Mouse (Mus musculus) stomach, postnatal 0 days (tissue): Measurements from ENCODE around the gene 1810024B03Rik. TPM values are rescaled to one million over a fixed set of nuclear protein-coding genes. Genes with fewer than 3 reads are reported as not detected.

ENCODE experiments used
- ATAC-seq: fragments of 200-750 bp; cut with Nextera tagmentation; 2 replicates; pipeline ENCODE4 v1.8.0; 2017; ENCODE audit not compliant: low FRiP score, low TSS enrichment
- DNase-seq: peaks from one replicate; pipeline ENCODE4 v3.0.0-alpha.2; 2016; ENCODE audit warnings: low spot score
- H3K27ac ChIP-seq: fragments of 300-500 bp; sonication (generic); replicated peaks from 2 replicates; pipeline ENCODE4 v1.5.1; 2014; ENCODE audit warnings: mild to moderate bottlenecking, control low read depth
- H3K27me3 ChIP-seq: fragments of 300-500 bp; sonication (generic); 2 replicates; pipeline ENCODE4 v1.6.1; 2014; ENCODE audit warnings: low read length; ENCODE audit not compliant: control insufficient read depth, insufficient read depth
- H3K36me3 ChIP-seq: fragments of 300-500 bp; sonication (generic); 2 replicates; pipeline ENCODE4 v1.6.1; 2014; ENCODE audit warnings: low read length, mixed read lengths; ENCODE audit not compliant: control insufficient read depth, insufficient read depth
- H3K4me1 ChIP-seq: fragments of 300-500 bp; sonication (generic); replicated peaks from 2 replicates; pipeline ENCODE4 v1.6.1; 2014; ENCODE audit warnings: antibody characterized with exemption; ENCODE audit not compliant: control insufficient read depth, insufficient read depth
- H3K4me2 ChIP-seq: fragments of 300-500 bp; sonication (generic); replicated peaks from 2 replicates; pipeline ENCODE4 v1.6.1; 2014; ENCODE audit warnings: low read depth, mild to moderate bottlenecking, control low read depth, moderate library complexity
- H3K4me3 ChIP-seq: fragments of 300-500 bp; sonication (generic); 2 replicates; pipeline ENCODE4 v1.5.1; 2014; ENCODE audit warnings: low read depth, low read length, control low read depth
- H3K9ac ChIP-seq: fragments of 300-500 bp; sonication (generic); 2 replicates; pipeline ENCODE4 v1.6.1; 2014; ENCODE audit warnings: mild to moderate bottlenecking, low read length, control low read depth, mixed read lengths
- H3K9me3 ChIP-seq: fragments of 300-500 bp; sonication (generic); 2 replicates; pipeline ENCODE4 v1.6.1; 2016; ENCODE audit warnings: low read length; ENCODE audit not compliant: control insufficient read depth
- CTCF ChIP-seq: IDR thresholded peaks from 2 replicates; pipeline ENCODE4 v1.5.1; 2016; ENCODE audit warnings: antibody characterized with exemption, low read depth, mild to moderate bottlenecking, moderate library complexity
- EP300 ChIP-seq: optimal IDR thresholded peaks from 2 replicates; pipeline ENCODE3; 2016; ENCODE audit warnings: antibody characterized with exemption
- WGBS: fragments of 180-500 bp; shearing (Covaris S2); extraction: QIAGEN DNeasy Blood & Tissue Kit; methylation state at CpG from one replicate; pipeline ENCODE4 v1.1.7; 2014; 5-methylcytosine and 5-hydroxymethylcytosine counted together
- polyA plus RNA-seq: library from polyadenylated mRNA; unstranded; fragments of >200 nt; fragmentation: Nextera tagmentation; extraction: Ambion mirVana; gene quantifications from 2 replicates; pipeline ENCODE4 v1.2.1, GENCODE M21; 2015

Gene 1810024B03Rik
- polyA plus RNA-seq = 1.7 and 1.8 TPM in 2 replicates

- TF ChIP-seq CTCF (no peak), EP300 (no peak)
- peak within 1 kb of the TSS; percentile 59 for H3K4me2 ChIP-seq
- DNase-seq (peak; percentile 93), ATAC-seq (peak; percentile 100)
- peak within 1 kb of the TSS; percentile 76 for H3K27ac ChIP-seq
- no peaks in the 10 kb centered on the region for H3K4me1 ChIP-seq
- 11% methylated on average over 36 of the region's 36 CpGs for WGBS
- peak within 1 kb of the TSS; percentile 77 for H3K4me3 ChIP-seq
- no peaks in the 10 kb centered on the region for H3K27me3 ChIP-seq
- peaks cover 13% of the 10 kb centered on the region for H3K36me3 ChIP-seq
- H3K9me3 ChIP-seq = no peaks in the 10 kb centered on the region
- H3K9ac ChIP-seq = peak within 1 kb of the TSS; percentile 81
These were observed at the start of gene 1810024B03Rik, which contains the start of gene Snrnp200 for GRCm38 (mm10) chr2:127207547-127208451. TSS of gene 1810024B03Rik (minus strand) at chr2:127208280. TSS of gene Snrnp200 (plus strand) at chr2:127208386.

DNA sequence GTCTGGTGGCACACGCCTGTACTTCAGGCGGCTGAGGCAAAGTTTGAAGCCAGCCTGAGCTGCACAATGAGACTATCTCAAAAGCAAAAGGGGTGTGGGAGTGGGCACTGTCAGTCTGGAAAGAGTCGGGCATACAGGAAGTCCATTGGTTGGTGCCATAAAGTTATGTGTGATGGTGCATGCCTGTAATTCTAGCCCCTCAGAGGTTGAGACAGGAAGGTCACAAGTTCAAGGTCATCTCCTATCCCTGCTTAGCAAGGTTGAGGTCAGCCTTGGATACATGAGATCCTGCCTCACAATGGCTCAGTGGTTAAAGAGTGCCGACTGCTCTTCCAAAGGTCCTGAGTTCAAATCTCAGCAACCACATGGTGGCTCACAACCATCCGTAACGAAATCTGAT lies 47.2 kb upstream of the 1810024B03Rik start:
- ATAC-seq (no peak), DNase-seq (no peak)
- Histone ChIP-seq H3K4me2 (no peak overlapping the region), H3K36me3 (peaks cover 21% of the 10 kb centered on the region), H3K9ac (no peak overlapping the region), H3K9me3 (no peaks in the 10 kb centered on the region), H3K27me3 (no peaks in the 10 kb centered on the region), H3K27ac (no peak overlapping the region), H3K4me1 (no peaks in the 10 kb centered on the region), H3K4me3 (no peak overlapping the region)
- TF ChIP-seq EP300 (no peak), CTCF (no peak)
- WGBS = 84% methylated on average over 6 of the region's 6 CpGs

DNA sequence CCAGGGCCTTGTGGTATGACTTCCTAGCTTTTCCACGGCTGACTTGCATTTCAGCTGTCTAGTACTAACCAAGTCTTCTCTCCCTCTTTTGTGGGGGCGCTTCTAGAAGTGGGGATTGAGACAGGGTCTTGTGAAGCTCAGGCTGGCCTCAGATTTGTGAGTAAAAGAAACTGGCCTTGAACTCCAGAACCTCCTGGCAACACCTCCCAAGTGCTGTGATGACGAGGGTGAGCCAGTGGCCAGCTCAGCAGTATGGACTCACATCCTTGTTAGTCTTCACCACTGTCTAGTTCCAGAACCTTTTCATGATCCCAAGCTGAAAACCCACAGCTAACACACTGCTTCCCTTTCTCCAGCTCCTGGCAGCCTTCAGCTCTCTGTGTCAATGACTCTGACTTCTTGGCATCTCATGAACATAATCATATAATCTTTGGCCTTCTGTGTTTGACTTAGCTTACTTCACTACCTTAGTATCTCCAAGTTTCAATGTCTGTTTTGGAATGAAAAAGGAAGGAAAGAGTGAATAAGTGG lies 46.6 kb upstream of the 1810024B03Rik start:
- ATAC-seq = no peak
- Histone ChIP-seq H3K4me3 (no peak overlapping the region), H3K27ac (no peak overlapping the region), H3K9ac (no peak overlapping the region), H3K9me3 (no peaks in the 10 kb centered on the region), H3K36me3 (peaks cover 21% of the 10 kb centered on the region), H3K4me1 (no peaks in the 10 kb centered on the region), H3K27me3 (no peaks in the 10 kb centered on the region), H3K4me2 (no peak overlapping the region)
- TF ChIP-seq CTCF (no peak), EP300 (no peak)
- 74% methylated on average over 3 of the region's 3 CpGs for WGBS
- no peak for DNase-seq

DNA sequence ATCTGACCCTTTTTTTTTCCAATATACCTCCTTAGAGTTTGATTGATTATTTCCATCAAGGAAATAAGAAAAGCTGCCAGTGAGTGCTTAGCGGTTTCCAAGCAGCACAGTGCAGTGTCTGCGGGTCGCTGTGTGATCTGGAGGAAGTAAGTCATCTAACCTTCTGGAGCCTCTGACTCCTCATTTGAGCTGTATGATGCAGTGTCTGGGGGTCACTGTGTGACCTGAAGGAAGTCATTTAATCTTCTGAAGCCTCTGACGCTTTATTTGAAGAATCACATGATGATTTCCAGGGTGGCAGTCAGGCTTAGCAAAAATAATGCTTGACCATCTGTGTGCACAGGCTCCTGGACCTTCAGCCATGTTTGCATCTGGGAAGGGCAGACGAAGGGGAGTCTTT lies 44.7 kb upstream of the 1810024B03Rik start:
- DNase-seq = no peak
- Histone ChIP-seq H3K27me3 (no peaks in the 10 kb centered on the region), H3K4me3 (no peak overlapping the region), H3K4me1 (no peaks in the 10 kb centered on the region; the same call in 1 of the 2 replicates), H3K27ac (no peak overlapping the region), H3K4me2 (no peak overlapping the region), H3K9ac (no peak overlapping the region), H3K9me3 (no peaks in the 10 kb centered on the region), H3K36me3 (peaks cover 12% of the 10 kb centered on the region)
- TF ChIP-seq EP300 (no peak), CTCF (no peak)
- 55% methylated on average over 5 of the region's 5 CpGs for WGBS
- ATAC-seq = no peak

DNA sequence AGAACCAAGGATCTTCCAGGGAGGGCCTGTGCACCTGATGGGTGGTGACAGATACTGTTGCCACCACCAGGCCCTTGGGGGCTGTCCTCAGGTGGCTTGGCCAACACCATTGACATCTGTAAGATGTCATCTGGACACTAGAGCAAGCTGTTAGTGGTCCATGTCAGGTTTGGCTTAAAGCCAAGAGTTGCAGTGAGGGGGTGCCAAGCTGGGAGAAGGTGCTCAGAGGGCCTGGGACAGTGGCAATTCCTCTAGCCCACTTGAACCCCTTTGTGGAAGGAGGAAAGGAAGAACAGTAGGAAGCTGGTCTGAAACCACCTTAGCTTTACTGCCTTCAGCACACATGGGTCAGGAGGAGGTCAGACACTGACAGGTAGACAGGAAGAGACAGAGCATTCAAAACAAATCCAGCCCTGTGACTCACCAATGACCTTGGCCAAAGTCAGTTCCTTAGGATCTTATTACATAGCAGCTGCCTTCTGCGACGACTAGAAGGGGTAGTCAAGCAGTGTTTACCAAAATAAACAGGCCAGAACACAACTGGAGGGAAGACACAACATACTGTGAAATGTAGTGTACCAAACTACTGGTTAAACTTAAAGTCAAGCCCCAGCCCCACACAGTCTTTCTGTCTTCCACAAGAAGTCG lies 43.9 kb upstream of the 1810024B03Rik start:
- no peaks in the 10 kb centered on the region for H3K9me3 ChIP-seq
- H3K36me3 ChIP-seq = peaks cover 4% of the 10 kb centered on the region; the same call in 1 of the 2 replicates
- no peak overlapping the region for H3K4me3 ChIP-seq
- TF ChIP-seq CTCF = no peak
- no peak for TF ChIP-seq EP300
- 53% methylated on average over 3 of the region's 3 CpGs for WGBS
- no peak overlapping the region for H3K4me2 ChIP-seq
- H3K4me1 ChIP-seq = no peaks in the 10 kb centered on the region; the same call in 1 of the 2 replicates
- 0 out of 2 replicates have a peak overlapping the region, but pooled peaks have one; percentile 8 for H3K27ac ChIP-seq
- no peaks in the 10 kb centered on the region for H3K27me3 ChIP-seq
- ATAC-seq (no peak), DNase-seq (no peak)
- H3K9ac ChIP-seq = peak overlapping the region; percentile 43
